Mouse (Mus musculus) heart, postnatal 0 days (tissue): ENCODE data around the gene Hapln2.

Experiments
- CTCF ChIP-seq: IDR thresholded peaks from 2 replicates; pipeline ENCODE4 v1.5.1; 2016; ENCODE audit warnings: antibody characterized with exemption, control low read depth, low read depth
- EP300 ChIP-seq: IDR thresholded peaks from 2 replicates; pipeline ENCODE4 v1.6.1; 2016; ENCODE audit warnings: antibody characterized with exemption, low read depth

DNA sequence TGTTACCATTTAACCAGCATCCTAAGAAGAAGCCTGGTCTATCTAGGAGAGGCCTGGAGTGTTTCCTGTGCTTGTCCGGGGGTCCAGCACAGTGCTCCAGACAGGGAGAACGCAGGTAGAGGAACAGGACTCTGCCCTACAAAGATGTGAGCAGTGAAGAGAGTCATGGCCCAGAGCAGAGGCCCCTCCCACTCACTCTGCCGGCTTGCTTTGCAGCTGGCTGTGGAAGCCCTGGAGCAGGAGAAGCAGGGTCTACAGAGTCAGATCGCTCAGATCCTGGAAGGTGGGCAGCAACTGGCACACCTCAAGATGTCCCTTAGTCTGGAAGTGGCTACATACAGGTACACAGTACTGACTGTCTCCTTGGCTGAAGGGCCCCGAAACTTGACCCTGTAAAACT is 54.6 kb downstream of the Hapln2 start:
- TF ChIP-seq CTCF (no peak), EP300 (no peak)
